ENCODE assay signal across 26 mouse cellular contexts in the genomic region with DNA sequence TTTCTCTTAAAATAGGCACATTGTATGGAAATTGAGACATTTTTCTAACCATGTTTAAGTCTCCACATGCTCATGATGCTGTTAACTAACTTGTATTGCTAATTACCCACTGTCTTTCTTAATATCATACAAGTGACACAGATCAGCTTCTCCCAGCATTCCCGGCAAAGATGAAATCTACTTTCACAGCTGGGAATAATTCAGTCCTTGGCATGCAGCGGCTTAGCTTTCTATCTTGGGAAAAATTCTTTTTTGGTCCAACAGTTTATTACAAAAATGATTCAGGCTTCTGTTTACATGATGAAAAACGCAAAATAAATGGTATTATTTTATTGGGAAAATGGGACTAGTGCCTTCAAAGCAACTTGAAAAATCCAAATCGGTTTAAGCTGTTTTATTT.
DNase-seq lines count a peak whose midpoint lies in the region; ATAC-seq and TF ChIP-seq lines count a peak whose summit lies in the region.
"Had no signal": no experiment of that assay in that cellular context is flagged by ENCODE, and none has a peak within 500 bp of the region (broad histone marks: within the 10 kb centered on the region; RNA-seq: fewer than 3 reads in every experiment).

No protein-coding gene starts in this region.

- no peak for TF ChIP-seq CTCF in left cerebral cortex, adult 2 months (IDR thresholded peaks at IDR 0.05)

- no peaks in the 10 kb centered on the region for H3K36me3 ChIP-seq in heart, embryonic 12.5 days
- H3K36me3 ChIP-seq: heart, embryonic 10.5 days; midbrain, embryonic 12.5 days; neural tube, embryonic 13.5 days had no signal

- H3K27me3 ChIP-seq in heart, embryonic 12.5 days (replicated peaks), result no peaks in the 10 kb centered on the region
- H3K27me3 ChIP-seq: CH12.LX; megakaryocyte, embryonic 14.5 days; midbrain, embryonic 12.5 days; neural tube, embryonic 13.5 days had no signal

- no peak for ATAC-seq in heart, embryonic 12.5 days (ENCODE audit: insufficient number of reproducible peaks, low FRiP score)
- ATAC-seq: forebrain, embryonic 14.5 days; intestine, postnatal 0 days had no signal

- peak; percentile 30 for DNase-seq in heart, adult 8-10 months (ENCODE audit: low spot score)
- no peak for DNase-seq in left cerebral cortex, adult 2 months (ENCODE audit: extremely low spot score in 1 of 2, low spot score in 2 of 2)
- DNase-seq in left cerebral cortex, adult 9 months (ENCODE audit: low spot score in 2 of 2), result no peak
- DNase-seq in NIH3T3 (ENCODE audit: low read depth), result peak; percentile 75
- DNase-seq in brain, adult 2 months (ENCODE audit: low read depth, low spot score), result peak; percentile 31
- DNase-seq in adrenal gland, postnatal 25 days, result no peak
- DNase-seq: adrenal gland, postnatal 10 days; cerebellum, adult 11-12 months; cerebellum, adult 9-11 months; gastrocnemius, postnatal 36 days; heart, postnatal 4 days; left cerebral cortex, postnatal 4 days; liver; lung, adult 2 months; lung, postnatal 4 days; thymus, postnatal 4 days had no signal

- no peak overlapping the region for H3K4me3 ChIP-seq in heart, embryonic 12.5 days
- H3K4me3 ChIP-seq in left cerebral cortex, adult 2 months, result no peak overlapping the region
- H3K4me3 ChIP-seq: heart, embryonic 10.5 days; megakaryocyte, embryonic 14.5 days; midbrain, embryonic 12.5 days; neural tube, embryonic 13.5 days had no signal

- no peak overlapping the region for H3K9ac ChIP-seq in heart, embryonic 12.5 days
- H3K9ac ChIP-seq: hindbrain, embryonic 14.5 days; liver, embryonic 14.5 days; midbrain, embryonic 12.5 days; neural tube, embryonic 13.5 days had no signal

- H3K9me3 ChIP-seq in heart, embryonic 12.5 days (replicated peaks), result no peaks in the 10 kb centered on the region
- H3K9me3 ChIP-seq: heart, embryonic 10.5 days; megakaryocyte, embryonic 14.5 days; midbrain, embryonic 12.5 days; neural tube, embryonic 13.5 days had no signal

- peaks cover 9% of the 10 kb centered on the region for H3K4me1 ChIP-seq in heart, embryonic 12.5 days (replicated peaks)
- H3K4me1 ChIP-seq: midbrain, embryonic 12.5 days had no signal

- 82% methylated on average over 4 of the region's 4 CpGs for WGBS in heart, embryonic 12.5 days

- intact Hi-C loops in left cerebral cortex, adult 2 months (cut with DNase I), result no loop called here

- H3K4me2 ChIP-seq in heart, embryonic 12.5 days, result no peak overlapping the region
- H3K4me2 ChIP-seq: hindbrain, embryonic 14.5 days; midbrain, embryonic 12.5 days; neural tube, embryonic 13.5 days had no signal

- H3K27ac ChIP-seq in heart, embryonic 12.5 days (ENCODE audit: poor library complexity, severe bottlenecking), result no peak overlapping the region
- H3K27ac ChIP-seq in left cerebral cortex, adult 2 months, result peak overlapping the region; percentile 7; the same call in 1 of the 2 replicates
- H3K27ac ChIP-seq: heart, embryonic 10.5 days; hindbrain, embryonic 14.5 days; liver, embryonic 14.5 days; midbrain, embryonic 12.5 days; neural tube, embryonic 13.5 days had no signal

Comparison
In these comparisons a context has a peak if more than half of its experiments do, and no peak if none do; other contexts are left out.
1. DNase-seq: peak in heart, adult 8-10 months (single experiment), NIH3T3 (single experiment) and brain, adult 2 months (single experiment); none in left cerebral cortex, adult 2 months (0 of 2), left cerebral cortex, adult 9 months (0 of 2) and adrenal gland, postnatal 25 days (single experiment).